ENCODE assay signal across 8 mouse cellular contexts in genomic region chr8:89849416-89850208, GRCm38 (mm10).
DNase-seq lines count a peak whose midpoint lies in the region; ATAC-seq and TF ChIP-seq lines count a peak whose summit lies in the region.

No protein-coding gene starts in this region.

- H3K9me3 ChIP-seq in forebrain, embryonic 12.5 days: no peaks in the 10 kb centered on the region
- no peaks in the 10 kb centered on the region for H3K9me3 ChIP-seq in lung, postnatal 0 days (ENCODE audit: low read length)

- H3K4me3 ChIP-seq in forebrain, embryonic 12.5 days (replicated peaks): no peak overlapping the region
- no peak overlapping the region for H3K4me3 ChIP-seq in lung, postnatal 0 days (ENCODE audit: low read depth, low read length)

- no peaks in the 10 kb centered on the region for H3K36me3 ChIP-seq in forebrain, embryonic 12.5 days (replicated peaks)
- H3K36me3 ChIP-seq in lung, postnatal 0 days (ENCODE audit: insufficient read depth, low read length): no peaks in the 10 kb centered on the region

- no peak overlapping the region for H3K9ac ChIP-seq in forebrain, embryonic 12.5 days
- H3K9ac ChIP-seq in lung, postnatal 0 days (replicated peaks; ENCODE audit: low read depth): no peak overlapping the region

- peak; percentile 72 for ATAC-seq in forebrain, embryonic 12.5 days (ENCODE audit: low FRiP score)
- no peak for ATAC-seq in lung, postnatal 0 days

- no peak for TF ChIP-seq EP300 in lung, postnatal 0 days (IDR thresholded peaks at IDR 0.05)

- peak overlapping the region; percentile 59; the same call in 1 of the 2 replicates for H3K27ac ChIP-seq in forebrain, embryonic 12.5 days
- no peak overlapping the region for H3K27ac ChIP-seq in lung, postnatal 0 days (ENCODE audit: low read length)

- WGBS in forebrain, embryonic 12.5 days: 59% methylated on average over 7 of the region's 7 CpGs
- WGBS in lung, postnatal 0 days: 65% methylated on average over 7 of the region's 7 CpGs

- peak; percentile 12 to 38 for DNase-seq in cerebellum, adult 18-20 months
- DNase-seq in cerebellum, adult 11-12 months: no peak
- DNase-seq in R1 (ENCODE audit: low read depth, low spot score): peak; percentile 13
- peak; percentile 6 to 41 for DNase-seq in kidney, adult 8-10 months
- peak; percentile 13 for DNase-seq in lung, postnatal 0 days (ENCODE audit: low spot score)
- DNase-seq in right cerebral cortex, postnatal 14 days: peak; percentile 52
- no peak for DNase-seq in urinary bladder, postnatal 36 days (ENCODE audit: low spot score in 2 of 2)

- no peak overlapping the region for H3K4me2 ChIP-seq in forebrain, embryonic 12.5 days
- no peak overlapping the region for H3K4me2 ChIP-seq in lung, postnatal 0 days (replicated peaks; ENCODE audit: low read depth, low read length)

- TF ChIP-seq CTCF in lung, postnatal 0 days (IDR thresholded peaks at IDR 0.05): peak; percentile 54

- peaks cover 11% of the 10 kb centered on the region for H3K4me1 ChIP-seq in forebrain, embryonic 12.5 days
- H3K4me1 ChIP-seq in lung, postnatal 0 days (ENCODE audit: insufficient read depth, low read depth, low read length): no peaks in the 10 kb centered on the region

- H3K27me3 ChIP-seq in forebrain, embryonic 12.5 days: 0 out of 2 replicates have a peak, but pooled peaks cover 3% of the 10 kb centered on the region
- H3K27me3 ChIP-seq in lung, postnatal 0 days (replicated peaks; ENCODE audit: insufficient read depth, low read length): no peaks in the 10 kb centered on the region

Comparison
In these comparisons a context has a peak if more than half of its experiments do, and no peak if none do; other contexts are left out.
1. DNase-seq: peak in cerebellum, adult 18-20 months (2 of 2), R1 (single experiment), kidney, adult 8-10 months (2 of 2), lung, postnatal 0 days (single experiment) and right cerebral cortex, postnatal 14 days (single experiment); none in cerebellum, adult 11-12 months (single experiment) and urinary bladder, postnatal 36 days (0 of 2).